Mouse (Mus musculus) liver, adult 2 months (tissue): ENCODE measurements around the gene Mrps27.

Experiments used
- CTCF ChIP-seq: fragments of 200-500 bp; IDR thresholded peaks from 2 replicates; pipeline ENCODE4 v1.5.1; 2011; ENCODE audit warnings: low read depth, low read length, control low read depth
- POLR2A ChIP-seq: fragments of 200-500 bp; IDR thresholded peaks from 2 replicates; pipeline ENCODE4 v1.6.1; 2011; ENCODE audit warnings: low read length, control low read depth; ENCODE audit not compliant: insufficient read depth; ENCODE audit errors: extremely low read depth

DNA sequence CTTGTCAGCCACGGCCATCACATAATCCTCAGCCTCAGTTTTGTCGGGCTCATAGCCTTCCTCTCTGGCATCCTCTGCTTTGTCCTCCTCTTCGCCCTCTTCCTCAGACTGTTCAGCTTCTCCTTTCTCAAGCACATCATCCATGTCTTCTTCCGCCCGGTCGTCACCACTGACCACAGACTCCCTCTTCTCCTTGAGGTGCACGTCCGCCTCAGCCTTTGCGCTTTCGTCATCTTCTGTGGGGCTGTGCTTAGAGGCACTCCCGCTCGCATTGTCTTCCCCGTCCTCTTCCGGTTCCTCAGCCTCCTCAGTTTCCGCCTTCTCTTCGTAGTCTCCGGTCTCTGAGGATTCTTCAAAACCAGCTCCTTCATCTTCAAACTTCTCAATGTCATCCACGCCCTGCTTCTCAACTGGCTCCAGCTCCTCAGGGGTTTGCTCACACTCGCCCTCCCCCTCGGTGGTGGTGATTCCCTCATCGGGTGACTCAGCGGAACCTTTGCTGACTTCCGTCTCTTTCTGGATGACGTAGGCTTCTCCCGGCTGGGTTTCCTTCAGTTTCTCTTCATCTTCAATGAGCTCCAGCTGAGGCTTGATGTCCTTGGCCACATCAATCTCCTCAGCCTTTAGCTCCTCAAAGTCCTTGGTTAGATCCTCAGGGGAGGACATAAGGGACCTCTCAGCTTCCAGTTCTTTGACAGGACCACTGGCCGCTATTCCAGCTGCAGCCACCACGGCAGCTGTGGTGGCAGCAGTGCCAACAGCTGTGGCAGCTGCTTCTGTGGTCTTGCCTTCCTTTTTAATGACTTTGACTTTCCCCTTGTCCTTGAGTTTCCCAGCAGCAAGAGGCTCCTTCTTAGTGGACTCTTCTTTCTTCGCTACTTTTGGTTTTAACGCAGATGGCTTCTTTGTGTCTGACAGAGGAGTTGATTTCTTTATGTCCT lies 88.8 kb downstream of the Mrps27 start:
- TF ChIP-seq POLR2A, result no peak
- no peak for TF ChIP-seq CTCF
